Mouse (Mus musculus) thymus, adult 2 months (tissue): ENCODE results near the gene Gm3043. TPM values are rescaled to one million over a fixed set of nuclear protein-coding genes. Genes with fewer than 3 reads are reported as not detected.
"Not testable (repeated sequence)": the region's sequence is repeated elsewhere in the genome, so short reads cannot be mapped to it uniquely, and the experiment has no call there.

Source experiments
- DNase-seq: peaks from one replicate; pipeline ENCODE4 v3.0.0; 2021
- H3K27ac ChIP-seq: fragments of 200-500 bp; 2 replicates; pipeline ENCODE4 v1.5.1; 2012; ENCODE audit warnings: low read length, control low read depth; ENCODE audit not compliant: control insufficient read depth, insufficient read depth
- H3K27me3 ChIP-seq: fragments of 200-500 bp; 2 replicates; pipeline ENCODE4 v1.6.1; 2012; ENCODE audit warnings: mild to moderate bottlenecking, low read length, moderate library complexity, mixed read lengths; ENCODE audit not compliant: control insufficient read depth, insufficient read depth
- H3K36me3 ChIP-seq: fragments of 200-500 bp; 2 replicates; pipeline ENCODE4 v1.6.1; 2012; ENCODE audit warnings: mild to moderate bottlenecking, low read length, moderate library complexity; ENCODE audit not compliant: control insufficient read depth, insufficient read depth
- H3K4me1 ChIP-seq: fragments of 200-500 bp; replicated peaks from 2 replicates; pipeline ENCODE4 v1.6.1; 2012; ENCODE audit warnings: low read length; ENCODE audit not compliant: control insufficient read depth, insufficient read depth
- H3K4me3 ChIP-seq: fragments of 200-500 bp; 2 replicates; pipeline ENCODE4 v1.5.1; 2012; ENCODE audit warnings: mild to moderate bottlenecking, low read length, control low read depth, moderate library complexity; ENCODE audit not compliant: control insufficient read depth, insufficient read depth
- WGBS: fragments of 180-500 bp; shearing (Covaris S2); methylation state at CpG from one replicate; pipeline ENCODE4 v1.1.7; 2018; 5-methylcytosine and 5-hydroxymethylcytosine counted together
- polyA plus RNA-seq: library from polyadenylated mRNA; depleted of rRNA; stranded (reverse); fragments of >200 nt; gene quantifications from 2 replicates; pipeline ENCODE4 v1.2.3, GENCODE M21; 2012; rRNA removed

The Gm3043 gene
- not detected in 2 replicates for polyA plus RNA-seq

DNA sequence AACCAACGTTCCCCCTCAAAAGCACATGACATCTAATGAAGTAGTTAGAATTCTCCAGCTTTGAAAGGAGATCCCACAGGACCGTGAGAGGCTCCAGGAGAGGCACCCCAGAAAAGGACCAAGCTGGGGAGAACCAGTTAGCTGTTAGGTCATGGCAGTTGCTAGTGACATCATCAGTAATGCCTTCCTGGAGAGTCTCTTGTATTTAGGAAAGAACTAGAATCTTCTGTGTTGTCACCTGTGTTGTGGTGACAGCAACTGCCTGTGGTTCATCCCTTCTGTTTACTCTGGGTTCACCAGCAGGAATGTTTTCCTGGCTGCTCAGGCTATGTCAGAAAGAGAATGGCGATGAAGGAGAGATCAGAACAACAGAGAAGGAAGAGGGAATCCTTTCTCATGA lies at the start of gene Gm3043:
Gene Gm3043 (plus strand): TSS at position 301 of the 400 bp plus-strand sequence.
- not testable (repeated sequence) for DNase-seq
- WGBS = no CpG with 5 or more reads among the region's 3 CpGs

DNA sequence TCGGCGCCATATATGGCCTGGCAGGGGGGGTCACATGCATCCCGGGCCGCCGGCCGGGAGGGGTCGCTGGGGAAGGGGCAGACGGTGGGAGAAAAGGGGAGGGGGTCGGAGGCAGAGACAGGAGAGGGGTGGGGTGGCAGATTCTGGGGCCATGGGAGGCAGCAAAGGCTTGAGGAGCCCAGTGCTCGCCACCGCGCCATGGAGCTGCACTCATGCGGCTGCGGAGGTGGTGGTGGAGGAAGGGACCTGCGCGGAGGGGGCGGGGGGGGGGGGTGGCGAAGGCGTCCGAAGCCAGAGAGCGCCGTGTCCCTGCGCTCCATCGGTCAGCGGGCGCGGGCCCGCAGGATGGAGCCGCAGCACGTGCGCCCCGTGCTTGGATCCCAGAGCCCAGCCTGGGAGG lies 36.9 kb upstream of the Gm3043 start, which contains the start of gene Gm3020:
Gene Gm3020 (plus strand): TSS at position 301 of the 400 bp plus-strand sequence.
- H3K27me3 ChIP-seq, H3K4me1 ChIP-seq, H3K4me3 ChIP-seq, H3K27ac ChIP-seq, DNase-seq, H3K36me3 ChIP-seq: not testable (repeated sequence)
- no CpG with 5 or more reads among the region's 32 CpGs for WGBS

More for the DNA sequence above, at the start of gene Gm3043:
- not testable (repeated sequence) for H3K27ac ChIP-seq, H3K27me3 ChIP-seq, H3K36me3 ChIP-seq, H3K4me3 ChIP-seq, H3K4me1 ChIP-seq

Other genes with a start within 250 kb of the Gm3043 start
- not detected in 2 replicates for gene Gm10408, start 239.4 kb upstream of the Gm3043 start, polyA plus RNA-seq
- not detected in 2 replicates for gene Gm3012, start 54.3 kb upstream of the Gm3043 start, polyA plus RNA-seq
- 0.05 and 0.09 TPM in 2 replicates for gene Gm3020, start 36.8 kb upstream of the Gm3043 start, polyA plus RNA-seq
- gene Gm3002, start 121.3 kb downstream of the Gm3043 start, polyA plus RNA-seq = 0.13 TPM in 1 of 2 replicates, not detected in the other
- 0.17 TPM in 1 of 2 replicates, not detected in the other for gene Gm3033, start 157.5 kb downstream of the Gm3043 start, polyA plus RNA-seq
- gene Gm2916, start 195.4 kb downstream of the Gm3043 start, polyA plus RNA-seq = not detected in 2 replicates
- not detected in 2 replicates for gene Gm3029, start 243.0 kb downstream of the Gm3043 start, polyA plus RNA-seq